Mouse (Mus musculus): ENCODE data around the gene Ly6g6e. TPM values are rescaled to one million over a fixed set of nuclear protein-coding genes. Genes with fewer than 3 reads are reported as not detected.

Ly6g6e gene
- polyA plus RNA-seq, 1 experiment from 2014 or later: 0.53 TPM

DNA sequence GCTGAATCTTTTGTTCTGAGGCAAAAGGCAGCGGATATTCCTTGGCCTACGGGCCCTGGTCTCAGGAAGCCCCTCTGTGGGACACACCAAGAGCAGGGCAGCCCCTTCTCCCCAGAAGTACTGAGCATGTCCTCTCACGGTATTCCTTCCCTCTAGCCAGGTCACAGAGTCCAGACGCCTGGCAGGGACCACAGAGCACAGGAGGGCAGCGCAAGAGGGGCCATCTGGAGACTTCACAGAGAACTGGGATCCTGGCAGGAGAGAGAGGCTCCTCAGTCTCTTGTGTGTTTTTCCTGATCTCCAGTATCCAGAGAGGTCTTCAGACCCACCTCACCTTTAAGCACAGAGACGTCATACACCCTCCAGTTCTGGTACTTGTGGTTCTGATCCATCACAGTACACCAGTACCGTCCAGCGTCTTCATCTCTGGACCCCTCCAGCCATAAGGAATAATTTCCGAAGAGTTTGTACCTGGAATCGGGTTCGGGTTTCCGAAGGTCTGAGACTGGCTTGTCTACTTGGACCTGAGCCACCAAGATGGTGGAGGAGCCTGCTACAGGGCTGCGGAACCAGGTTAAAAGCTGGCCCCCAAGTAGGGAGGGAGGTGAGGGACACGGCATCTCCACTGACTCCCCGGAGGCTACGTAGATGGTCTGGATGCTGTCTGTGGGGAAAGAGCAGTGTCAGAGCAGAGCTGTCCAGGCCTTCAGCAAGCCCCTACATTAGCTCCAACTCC, 6.3 kb downstream of the Ly6g6e start:
- H3K27ac ChIP-seq (replicated peaks): no peak overlapping the region
- no peaks in the 10 kb centered on the region for H3K9me3 ChIP-seq
- H3K4me2 ChIP-seq: no peak overlapping the region
- no peak for ATAC-seq (ENCODE audit: low FRiP score, low read depth)
- H3K4me3 ChIP-seq: no peak overlapping the region
- H3K36me3 ChIP-seq: no peaks in the 10 kb centered on the region
- H3K9ac ChIP-seq: no peak overlapping the region
- 86% methylated on average over 16 of the region's 16 CpGs for whole genome bisulfite sequencing
- H3K4me1 ChIP-seq (replicated peaks): peaks cover under 1% of the 10 kb centered on the region; the same call in 1 of the 2 replicates
- H3K27me3 ChIP-seq: no peaks in the 10 kb centered on the region

DNA sequence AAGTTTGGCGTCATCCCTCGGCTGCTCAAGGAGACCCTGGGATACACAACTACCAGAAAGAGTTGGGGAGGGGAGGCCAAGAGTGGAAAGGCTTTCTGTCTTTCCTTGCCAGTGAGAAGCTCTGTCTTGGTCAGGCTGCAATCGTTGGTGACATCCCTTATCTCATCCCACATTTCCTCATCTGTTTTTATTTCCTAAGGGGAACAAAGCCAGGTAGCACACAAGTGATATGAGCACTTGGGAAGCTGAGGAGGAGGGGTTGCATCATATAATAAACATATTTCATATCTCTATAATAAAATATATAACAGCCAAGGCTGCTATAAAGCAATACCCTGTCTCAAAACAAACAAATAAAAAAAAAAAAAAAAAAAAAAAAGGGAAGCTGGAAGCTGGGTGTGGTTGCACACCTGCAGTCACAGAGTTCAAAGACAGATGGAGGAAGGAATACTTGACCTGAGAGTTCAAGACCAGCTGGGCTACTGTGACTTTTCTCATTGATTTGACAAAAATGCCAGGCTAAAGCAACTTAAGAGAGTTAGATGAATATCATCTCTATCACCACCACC, 7.3 kb downstream of the Ly6g6e start:
- Histone ChIP-seq H3K4me2 (no peak overlapping the region), H3K9me3 (no peaks in the 10 kb centered on the region), H3K27me3 (no peaks in the 10 kb centered on the region), H3K36me3 (no peaks in the 10 kb centered on the region), H3K27ac (replicated peaks) (no peak overlapping the region), H3K9ac (no peak overlapping the region), H3K4me3 (no peak overlapping the region), H3K4me1 (replicated peaks) (no peaks in the 10 kb centered on the region)
- 91% methylated on average over 3 of the region's 3 CpGs for WGBS
- ATAC-seq (ENCODE audit: low FRiP score, low read depth): no peak

DNA sequence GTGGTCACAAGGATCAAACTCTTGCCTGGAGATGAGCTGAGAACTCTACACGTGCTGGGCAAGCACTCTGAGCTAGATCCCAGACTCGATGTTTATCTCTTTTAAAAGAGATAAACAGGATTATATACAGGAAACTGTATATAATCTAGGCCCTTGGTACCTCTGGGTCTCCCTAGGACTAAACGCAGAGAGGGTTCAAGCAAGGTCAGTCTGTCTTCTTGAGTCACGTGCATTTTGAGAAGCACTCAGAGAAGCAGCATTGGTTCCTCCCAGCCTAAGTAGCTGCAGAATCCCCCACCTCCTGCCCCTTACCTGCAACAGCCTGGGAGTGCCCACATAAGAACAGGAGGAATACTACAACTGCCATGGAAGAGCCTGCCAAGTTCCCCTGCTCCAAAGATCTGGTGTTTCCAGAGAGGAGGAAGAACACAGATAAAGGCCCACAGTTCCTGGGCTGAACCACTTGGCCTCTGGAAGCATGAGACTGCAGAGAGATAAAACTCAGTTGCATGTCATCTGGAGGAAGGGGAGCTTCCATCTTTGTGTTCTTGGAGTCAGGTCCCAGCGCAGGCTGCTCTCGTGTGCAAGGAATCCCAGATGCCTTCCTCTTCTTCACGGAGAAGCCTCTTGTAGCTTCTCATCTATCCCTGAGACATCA, 8.6 kb downstream of the Ly6g6e start, which contains the start of gene Ly6g6f:
TSS of gene Ly6g6f (minus strand) at position 403 of the 658 bp plus-strand sequence.
- H3K4me2 ChIP-seq: no peak within 1 kb of the TSS

DNA sequence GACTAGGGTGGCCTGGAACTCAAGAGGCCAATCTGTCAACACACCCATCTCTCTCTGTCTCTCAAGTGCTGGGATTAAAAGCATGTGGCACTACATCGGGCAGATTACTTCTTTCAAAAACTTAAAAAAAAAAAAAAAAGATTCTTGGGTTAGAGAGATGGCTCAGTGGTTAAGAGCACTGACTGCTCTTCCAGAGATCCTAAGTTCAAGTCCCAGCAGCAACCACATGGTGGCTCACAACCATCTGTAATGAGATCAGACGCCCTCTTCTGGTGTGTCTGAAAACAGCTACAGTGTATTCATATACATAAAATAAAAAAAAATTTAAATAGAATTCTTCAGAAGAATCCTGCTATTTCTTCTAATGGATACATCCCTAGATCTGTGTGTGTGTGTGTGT, 11.4 kb downstream of the Ly6g6e start:
- Histone ChIP-seq H3K4me1 (replicated peaks) (peaks cover 13% of the 10 kb centered on the region), H3K9ac (no peak overlapping the region), H3K27ac (replicated peaks) (no peak overlapping the region), H3K4me3 (no peak overlapping the region), H3K36me3 (peaks cover 10% of the 10 kb centered on the region; the same call in 1 of the 2 replicates), H3K4me2 (no peak overlapping the region), H3K27me3 (no peaks in the 10 kb centered on the region), H3K9me3 (no peaks in the 10 kb centered on the region)
- WGBS: 59% methylated on average over 2 of the region's 2 CpGs
- no peak for ATAC-seq (ENCODE audit: low FRiP score, low read depth)

More for the DNA sequence above, 8.6 kb downstream of the Ly6g6e start, which contains the start of gene Ly6g6f:
- no peak within 1 kb of the TSS for H3K27ac ChIP-seq (replicated peaks)
- H3K27me3 ChIP-seq: no peaks in the 10 kb centered on the region
- H3K4me1 ChIP-seq (replicated peaks): peaks cover 7% of the 10 kb centered on the region
- no peaks in the 10 kb centered on the region for H3K36me3 ChIP-seq
- H3K9me3 ChIP-seq: no peaks in the 10 kb centered on the region
- H3K9ac ChIP-seq: no peak within 1 kb of the TSS
- 85% methylated on average over 7 of the region's 7 CpGs for WGBS
- no peak within 1 kb of the TSS for H3K4me3 ChIP-seq
- no peak for ATAC-seq (ENCODE audit: low FRiP score, low read depth)

DNA sequence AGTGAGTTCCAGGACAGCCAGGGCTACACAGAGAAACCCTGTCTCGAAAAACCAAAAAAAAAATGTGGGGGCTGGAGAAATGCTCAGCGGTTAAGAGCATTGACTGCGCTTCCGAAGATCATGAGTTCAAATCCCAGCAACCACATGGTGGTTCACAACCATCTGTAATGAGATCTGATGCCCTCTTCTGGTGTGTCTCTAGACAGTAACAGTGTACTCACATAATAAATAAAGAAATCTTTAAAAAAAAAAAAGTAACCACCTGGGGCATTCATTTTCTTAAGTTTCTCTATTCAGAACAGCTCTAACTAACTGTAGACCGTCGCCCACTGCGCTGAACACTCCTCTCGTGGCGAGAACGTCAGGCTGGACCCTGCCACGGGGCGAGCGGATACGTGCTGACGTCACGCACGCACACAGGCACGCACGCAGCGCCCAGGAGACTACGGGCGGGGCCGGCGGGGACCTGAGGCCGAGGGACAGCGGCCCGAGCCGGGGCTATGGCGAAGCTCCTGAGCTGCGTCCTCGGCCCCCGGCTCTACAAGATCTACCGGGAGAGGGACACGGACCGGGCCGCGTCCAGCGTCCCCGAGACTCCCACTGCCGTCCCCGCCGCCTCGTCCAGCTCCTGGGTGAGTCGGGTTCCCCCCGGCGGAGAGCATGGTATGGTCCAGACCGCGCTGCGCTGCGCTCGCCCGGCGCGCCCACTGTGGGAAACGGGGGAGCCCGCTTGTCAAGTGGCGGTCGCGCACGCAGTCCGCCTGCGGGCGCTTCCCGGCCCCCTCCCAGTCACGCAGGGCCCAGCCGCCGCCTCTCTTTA, 12.3 kb downstream of the Ly6g6e start, which contains the start of gene Abhd16a:
TSS of gene Abhd16a (plus strand) at position 439 of the 820 bp plus-strand sequence.
- H3K27ac ChIP-seq (replicated peaks): peak within 1 kb of the TSS; percentile 99
- no peaks in the 10 kb centered on the region for H3K27me3 ChIP-seq
- H3K9me3 ChIP-seq: no peaks in the 10 kb centered on the region
- WGBS: 4% methylated on average over 57 of the region's 67 CpGs
- H3K4me2 ChIP-seq: peak within 1 kb of the TSS; percentile 75
- H3K4me1 ChIP-seq (replicated peaks): peaks cover 13% of the 10 kb centered on the region
- peak; percentile 98 for ATAC-seq (ENCODE audit: low FRiP score, low read depth)
- H3K4me3 ChIP-seq: peak within 1 kb of the TSS; percentile 71
- peaks cover 18% of the 10 kb centered on the region for H3K36me3 ChIP-seq
- peak within 1 kb of the TSS; percentile 85 for H3K9ac ChIP-seq

DNA sequence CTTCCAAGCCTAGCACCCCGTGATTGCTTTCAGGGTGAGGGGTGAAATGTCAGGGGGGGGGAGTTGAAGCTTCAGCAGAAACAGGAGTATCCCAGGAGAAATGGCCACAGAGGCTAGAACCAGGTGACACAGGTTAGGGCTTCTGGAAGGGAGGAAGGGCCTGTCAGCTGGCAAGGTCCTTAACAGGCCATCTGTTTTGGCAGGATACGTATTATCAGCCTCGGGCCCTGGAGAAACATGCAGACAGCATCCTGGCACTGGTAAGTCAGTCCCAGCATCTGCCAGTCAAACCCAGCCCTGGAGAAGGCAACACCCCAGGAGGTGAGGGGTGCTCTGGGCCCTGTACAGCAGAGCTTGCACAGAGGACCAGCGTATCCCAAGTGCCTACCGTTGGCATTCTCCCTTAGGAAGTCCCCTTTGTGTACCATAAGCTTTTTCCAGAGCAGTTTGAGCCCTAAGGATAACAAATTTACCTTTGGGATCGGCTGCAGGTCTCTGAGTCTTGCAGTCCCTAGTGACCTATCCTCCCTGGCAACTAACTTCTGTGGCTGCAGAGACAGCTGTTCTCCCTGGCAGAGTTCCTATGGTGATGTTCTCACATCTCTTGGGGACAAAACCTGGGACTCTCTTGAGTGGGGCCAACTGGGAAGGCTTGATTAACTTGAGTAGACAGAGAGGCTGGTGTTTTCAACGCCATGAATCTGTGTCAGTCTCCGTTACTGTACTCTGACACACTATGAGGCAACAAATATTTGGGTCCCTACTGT, 13.6 kb downstream of the Ly6g6e start:
- Histone ChIP-seq H3K4me2 (peak overlapping the region; percentile 75), H3K9me3 (no peaks in the 10 kb centered on the region), H3K9ac (peak overlapping the region; percentile 85), H3K27me3 (no peaks in the 10 kb centered on the region), H3K36me3 (peaks cover 22% of the 10 kb centered on the region), H3K4me1 (replicated peaks) (peaks cover 13% of the 10 kb centered on the region), H3K27ac (replicated peaks) (peak overlapping the region; percentile 99), H3K4me3 (peak overlapping the region; percentile 71)
- ATAC-seq (ENCODE audit: low FRiP score, low read depth): no peak
- 46% methylated on average over 8 of the region's 8 CpGs for WGBS

DNA sequence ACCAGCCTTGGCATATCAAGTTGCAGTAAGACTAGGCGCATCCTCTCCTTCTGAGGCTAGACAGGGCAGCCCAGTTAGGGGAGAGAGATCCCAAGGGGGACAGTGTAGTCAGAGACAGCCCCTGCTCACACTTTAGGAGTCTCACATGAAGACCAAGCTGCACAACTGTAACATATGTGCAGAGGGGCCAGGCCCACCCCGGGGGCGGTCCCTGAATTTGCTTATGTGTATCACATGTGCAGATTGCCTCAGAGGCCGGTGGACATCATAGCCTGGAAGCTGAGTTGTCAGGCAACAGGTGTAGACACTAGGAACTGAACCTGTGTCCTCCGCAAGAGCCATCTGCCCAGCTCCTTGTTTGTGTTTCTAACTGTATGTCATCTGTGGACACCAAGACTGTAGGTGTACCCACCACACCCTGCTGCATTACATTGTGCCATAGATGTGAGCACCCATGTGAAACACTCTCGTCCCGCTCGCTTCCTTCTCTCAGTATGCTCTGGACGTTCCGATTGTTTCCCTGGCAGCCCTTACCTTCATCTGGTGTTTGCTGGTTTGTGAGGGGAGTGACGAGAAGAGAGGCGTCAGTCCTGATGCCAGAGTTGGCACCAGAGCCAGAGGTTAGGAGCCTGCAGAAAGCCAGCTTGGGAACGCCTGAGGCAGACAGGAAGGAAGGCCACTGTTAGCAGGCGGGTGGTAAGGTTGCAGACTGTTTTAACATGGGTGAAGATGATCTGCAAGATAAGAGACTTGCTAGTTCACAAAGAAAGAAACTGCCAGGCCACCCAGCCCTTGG, 15.9 kb downstream of the Ly6g6e start:
- 90% methylated on average over 14 of the region's 14 CpGs for WGBS
- no peaks in the 10 kb centered on the region for H3K27me3 ChIP-seq
- ATAC-seq (ENCODE audit: low FRiP score, low read depth): no peak
- no peak overlapping the region for H3K9ac ChIP-seq
- peaks cover 13% of the 10 kb centered on the region for H3K4me1 ChIP-seq (replicated peaks)
- H3K27ac ChIP-seq (replicated peaks): no peak overlapping the region
- H3K4me2 ChIP-seq: no peak overlapping the region
- no peaks in the 10 kb centered on the region for H3K9me3 ChIP-seq
- H3K36me3 ChIP-seq: peaks cover 32% of the 10 kb centered on the region
- H3K4me3 ChIP-seq: no peak overlapping the region

DNA sequence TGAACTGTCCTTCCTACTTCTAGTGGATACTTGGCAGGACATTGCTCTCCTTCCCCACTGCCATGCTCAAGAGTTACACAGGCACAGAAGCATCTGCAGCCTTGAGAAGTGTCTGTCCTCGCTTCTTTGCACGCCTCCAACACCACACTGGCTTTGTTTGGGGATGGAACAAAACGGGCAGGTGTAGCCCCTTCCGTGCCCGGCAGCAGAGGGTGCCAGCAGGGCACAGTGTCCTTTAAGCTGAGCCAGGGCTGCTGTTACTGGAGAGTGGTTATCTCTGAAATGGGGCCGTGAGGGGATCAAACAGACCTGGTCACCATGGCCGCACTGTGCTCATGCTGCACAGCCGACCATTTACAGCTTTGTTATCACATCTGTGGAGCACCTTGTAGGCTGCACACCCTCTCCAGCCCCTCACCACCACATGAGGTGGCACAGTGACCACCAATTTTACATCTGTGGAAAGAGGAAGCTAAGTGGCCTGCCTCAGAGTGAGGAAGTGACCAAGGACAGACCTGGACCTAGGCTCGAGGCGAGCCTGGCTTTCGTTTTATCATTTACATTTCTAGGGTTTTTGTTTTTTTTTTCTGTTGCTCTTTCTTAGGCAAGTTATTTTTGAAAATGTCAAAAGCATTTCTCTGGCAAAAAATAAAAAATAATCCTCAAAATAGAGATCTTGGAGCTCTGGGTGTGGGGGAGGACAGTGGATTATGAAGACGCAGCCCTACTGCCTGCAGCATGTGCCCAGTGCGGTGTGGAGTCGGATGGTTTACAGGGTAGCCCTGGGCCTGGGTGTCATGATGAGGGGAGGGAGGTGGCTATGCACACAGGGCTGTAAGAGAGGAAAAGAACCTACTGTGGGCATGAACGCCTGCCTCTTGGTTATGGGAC, 18.0 kb downstream of the Ly6g6e start:
- 91% methylated on average over 15 of the region's 15 CpGs for WGBS
- Histone ChIP-seq H3K27ac (replicated peaks) (no peak overlapping the region), H3K4me2 (no peak overlapping the region), H3K4me3 (no peak overlapping the region), H3K9me3 (no peaks in the 10 kb centered on the region), H3K27me3 (no peaks in the 10 kb centered on the region), H3K36me3 (peaks cover 52% of the 10 kb centered on the region), H3K9ac (no peak overlapping the region), H3K4me1 (replicated peaks) (peaks cover 12% of the 10 kb centered on the region)
- no peak for ATAC-seq (ENCODE audit: low FRiP score, low read depth)

DNA sequence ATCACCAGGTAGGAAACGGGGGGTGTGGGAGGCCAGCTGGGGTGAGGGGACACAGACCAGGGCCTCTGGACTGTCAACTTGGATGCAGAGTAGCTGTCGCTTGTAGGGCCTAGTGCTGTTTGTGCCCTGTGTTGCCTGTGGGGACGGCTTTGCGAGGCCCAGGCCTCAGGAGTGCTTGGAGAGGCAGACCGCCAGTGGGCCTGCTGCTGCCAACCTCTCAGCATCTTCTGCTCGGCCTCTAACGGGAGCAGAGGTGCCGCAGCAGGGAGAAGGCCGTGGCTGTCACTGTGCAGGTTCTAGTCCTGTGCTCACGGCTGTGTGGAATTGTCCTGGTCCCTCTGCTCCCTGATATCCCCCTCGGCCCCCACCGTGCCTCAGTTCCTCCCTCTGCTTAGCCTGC, 19.9 kb downstream of the Ly6g6e start:
- Histone ChIP-seq H3K27ac (replicated peaks) (no peak overlapping the region), H3K9ac (no peak overlapping the region), H3K36me3 (peaks cover 71% of the 10 kb centered on the region), H3K4me1 (replicated peaks) (no peaks in the 10 kb centered on the region), H3K27me3 (no peaks in the 10 kb centered on the region), H3K4me3 (no peak overlapping the region), H3K4me2 (no peak overlapping the region), H3K9me3 (no peaks in the 10 kb centered on the region)
- no peak for ATAC-seq (ENCODE audit: low FRiP score, low read depth)
- WGBS: 78% methylated on average over 12 of the region's 12 CpGs

DNA sequence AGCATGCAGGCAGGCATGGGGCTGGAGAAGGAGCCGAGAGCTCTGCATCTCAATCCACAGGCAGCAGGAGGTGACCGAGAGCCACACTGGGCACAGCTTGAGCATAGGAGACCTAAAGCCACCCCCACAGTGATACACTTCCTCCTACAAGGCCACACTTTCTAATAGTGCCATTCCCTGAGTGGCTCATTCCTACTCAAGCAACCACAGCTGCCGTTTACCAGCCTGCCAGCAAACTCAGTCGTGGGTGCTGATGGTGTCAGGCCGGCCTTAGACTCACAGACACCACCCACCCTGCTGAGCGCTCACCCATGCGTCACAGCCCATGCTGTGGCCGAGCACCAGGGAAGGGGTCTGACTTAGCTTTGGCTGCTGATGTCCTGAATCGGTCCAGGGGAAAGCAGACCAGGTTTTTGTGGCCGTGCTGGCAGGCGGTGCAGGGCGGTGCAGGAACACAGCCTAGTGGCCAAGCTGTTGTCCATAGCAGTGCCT, 20.5 kb downstream of the Ly6g6e start:
- H3K4me1 ChIP-seq (replicated peaks): no peaks in the 10 kb centered on the region
- WGBS: 76% methylated on average over 12 of the region's 12 CpGs
- H3K4me3 ChIP-seq: no peak overlapping the region
- H3K27ac ChIP-seq (replicated peaks): no peak overlapping the region
- peaks cover 77% of the 10 kb centered on the region for H3K36me3 ChIP-seq
- no peak for ATAC-seq (ENCODE audit: low FRiP score, low read depth)
- H3K27me3 ChIP-seq: no peaks in the 10 kb centered on the region
- H3K9ac ChIP-seq: no peak overlapping the region
- H3K4me2 ChIP-seq: no peak overlapping the region
- H3K9me3 ChIP-seq: no peaks in the 10 kb centered on the region
